Mouse (Mus musculus) right cerebral cortex, postnatal 4 days (tissue): Measurements from ENCODE around the gene Olfr266.

Experiments
- DNase-seq: peaks from one replicate; pipeline ENCODE4 v3.0.0-alpha.2; 2022

Gene Olfr266

GRCm38 (mm10) chr3:106826187-106826586, at the start of gene Olfr266:
Gene Olfr266 (minus strand): TSS chr3:106826287.
- no peak for DNase-seq

- no peak for DNase-seq
These were observed 49.5 kb upstream of the Olfr266 start for GRCm38 (mm10) chr3:106875626-106876025.

- DNase-seq: no peak
These were observed 46.8 kb upstream of the Olfr266 start for GRCm38 (mm10) chr3:106872893-106873292.

GRCm38 (mm10) chr3:106832107-106832506, 6.0 kb upstream of the Olfr266 start:
- no peak for DNase-seq

- DNase-seq: no peak
These were observed 8.4 kb downstream of the Olfr266 start for GRCm38 (mm10) chr3:106817676-106818075.

GRCm38 (mm10) chr3:106808972-106809695, 17.0 kb downstream of the Olfr266 start:
- no peak for DNase-seq

- DNase-seq: no peak
These were observed 28.0 kb downstream of the Olfr266 start for GRCm38 (mm10) chr3:106798079-106798478.

- no peak for DNase-seq
These were observed 36.2 kb downstream of the Olfr266 start, which contains the start of gene Cd53 for GRCm38 (mm10) chr3:106789930-106790329. Gene Cd53 (minus strand): TSS chr3:106790149.

GRCm38 (mm10) chr3:106788440-106788887, 37.6 kb downstream of the Olfr266 start:
- no peak for DNase-seq

GRCm38 (mm10) chr3:106787972-106788371, 38.1 kb downstream of the Olfr266 start:
- DNase-seq: no peak

- DNase-seq: no peak
These were observed 41.0 kb downstream of the Olfr266 start for GRCm38 (mm10) chr3:106785130-106785529.

- DNase-seq: no peak
These were observed 54.3 kb downstream of the Olfr266 start for GRCm38 (mm10) chr3:106771834-106772233.
